Mouse (Mus musculus) erythroblast, embryonic 14.5 days (primary cell): ENCODE results near the gene Homer3.

ENCODE experiments used
- GATA1 ChIP-seq: IDR thresholded peaks from 2 replicates; pipeline ENCODE4 v1.6.1; 2012; ENCODE audit warnings: low read length, inconsistent platforms, mixed read lengths
- TAL1 ChIP-seq: IDR thresholded peaks from 3 replicates; pipeline ENCODE4 v1.6.1; 2012; ENCODE audit warnings: low read length, inconsistent platforms, mixed read lengths

DNA sequence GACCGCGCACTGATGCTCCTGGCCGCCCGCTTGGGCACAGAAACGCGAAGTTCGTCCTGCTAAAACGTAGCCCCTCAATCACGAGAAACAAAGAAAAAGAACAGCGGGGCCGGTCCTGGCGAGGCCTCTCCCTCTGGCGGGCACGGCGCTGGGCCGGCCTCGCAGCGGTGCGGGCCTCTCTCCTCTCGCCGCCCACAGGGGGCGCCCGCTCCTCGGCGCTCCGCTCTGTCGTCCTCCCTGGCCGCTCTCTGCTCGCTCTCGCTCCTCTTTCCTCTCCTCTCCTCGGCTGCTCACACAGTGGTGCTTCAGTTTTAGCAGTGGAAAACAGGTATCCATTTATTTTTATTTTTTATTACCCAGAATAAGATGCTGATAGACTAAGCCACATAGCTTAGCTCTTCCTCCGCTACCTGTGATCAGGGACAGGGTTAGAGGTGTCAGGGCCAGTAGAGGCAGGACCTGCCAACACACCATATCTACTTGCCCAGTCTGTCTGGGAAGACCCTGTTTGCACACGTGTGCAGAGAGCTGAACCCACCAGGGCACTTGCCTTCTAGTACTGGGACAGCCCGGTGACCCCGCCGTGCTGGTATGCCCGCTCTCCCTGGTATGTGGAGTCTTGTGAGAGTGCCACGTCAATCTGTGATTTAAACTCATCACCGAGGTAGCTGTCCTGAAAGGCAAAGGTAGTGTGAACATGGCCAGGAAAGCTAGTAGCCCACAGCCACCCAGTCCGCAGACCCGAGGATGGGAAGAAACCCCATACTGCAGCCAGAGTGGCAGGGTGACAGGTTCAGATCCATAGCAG is 49.6 kb downstream of the Homer3 start:
- TF ChIP-seq GATA1 (no peak), TAL1 (no peak)
